Mouse (Mus musculus) embryonic facial prominence, embryonic 13.5 days (tissue): Measurements from ENCODE around the gene Ccsap. TPM values are rescaled to one million over a fixed set of nuclear protein-coding genes. Genes with fewer than 3 reads are reported as not detected.

Experiments
- polyA plus RNA-seq: library from polyadenylated mRNA; unstranded; fragments of >200 nt; fragmentation: Nextera tagmentation; extraction: Ambion mirVana; gene quantifications from 2 replicates; pipeline ENCODE4 v1.2.1, GENCODE M21; 2015

Ccsap gene
- polyA plus RNA-seq, 1 experiment from 2014 or later: 5.4 TPM

Other genes with a start within 250 kb of the Ccsap start
- 6.9 and 8.3 TPM in 2 replicates for gene Rhou, start 206.3 kb downstream of the Ccsap start, polyA plus RNA-seq
- gene Rab4a, start 54.2 kb downstream of the Ccsap start, polyA plus RNA-seq: 48.9 and 51.7 TPM in 2 replicates
- gene Acta1, start 34.5 kb upstream of the Ccsap start, polyA plus RNA-seq: 32.0 and 44.7 TPM in 2 replicates
- gene Nup133, start 89.1 kb upstream of the Ccsap start, polyA plus RNA-seq: 33.9 and 42.3 TPM in 2 replicates
- 18.2 and 19.1 TPM in 2 replicates for gene Abcb10, start 122.9 kb upstream of the Ccsap start, polyA plus RNA-seq
- gene Taf5l, start 161.2 kb upstream of the Ccsap start, polyA plus RNA-seq: 38.4 and 39.0 TPM in 2 replicates
- gene Urb2, start 161.3 kb upstream of the Ccsap start, polyA plus RNA-seq: 3.7 and 5.0 TPM in 2 replicates